Mouse (Mus musculus) gastrocnemius, postnatal 25 days (tissue): Measurements from ENCODE around the gene Klhl41. TPM values are rescaled to one million over a fixed set of nuclear protein-coding genes. Genes with fewer than 3 reads are reported as not detected.

ENCODE experiments used
- DNase-seq: peaks from one replicate; pipeline ENCODE4 v3.0.0; 2022
- total RNA-seq, 2 experiments: library from RNA; stranded (reverse); gene quantifications; 1 replicate in 1 of 2; 2 replicates in 1 of 2; pipeline ENCODE4 v1.2.3; 2021

Klhl41 gene
- total RNA-seq, 2 experiments from 2014 or later: 488 to 676 TPM

DNA sequence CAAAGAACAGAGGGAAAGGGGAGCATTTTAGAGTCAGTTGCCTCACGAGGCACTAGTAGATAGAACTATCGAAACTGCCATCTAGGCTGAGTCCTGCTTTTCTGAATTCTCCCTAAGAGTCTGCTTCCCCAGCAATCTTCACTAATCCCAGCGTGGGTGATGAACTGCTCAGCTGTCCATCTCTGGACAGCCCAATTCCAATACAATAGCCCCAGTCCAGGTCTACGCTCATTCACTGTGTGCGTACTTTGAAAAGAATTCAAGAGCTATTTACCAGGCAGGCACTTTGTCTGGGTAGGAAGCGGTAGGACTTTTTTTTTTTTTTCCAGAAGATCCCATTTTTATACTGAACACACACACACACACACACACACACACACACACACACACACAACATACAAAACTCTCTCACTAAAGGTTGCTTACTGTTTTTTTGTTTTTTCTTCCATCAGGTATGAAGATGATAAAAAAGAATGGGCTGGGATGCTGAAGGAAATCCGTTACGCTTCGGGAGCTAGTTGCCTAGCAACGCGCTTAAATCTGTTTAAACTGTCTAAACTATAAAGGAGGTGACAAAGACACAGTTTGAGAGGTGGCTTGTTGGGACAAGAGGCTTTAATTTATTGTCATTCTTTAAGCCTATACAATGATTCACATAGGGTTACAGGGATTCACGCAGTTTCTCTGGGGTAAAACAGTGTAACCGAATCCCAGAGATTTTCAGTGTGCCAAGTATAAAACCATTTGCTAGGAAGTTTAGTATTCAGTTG lies 13.3 kb downstream of the Klhl41 start:
- DNase-seq: no peak

DNA sequence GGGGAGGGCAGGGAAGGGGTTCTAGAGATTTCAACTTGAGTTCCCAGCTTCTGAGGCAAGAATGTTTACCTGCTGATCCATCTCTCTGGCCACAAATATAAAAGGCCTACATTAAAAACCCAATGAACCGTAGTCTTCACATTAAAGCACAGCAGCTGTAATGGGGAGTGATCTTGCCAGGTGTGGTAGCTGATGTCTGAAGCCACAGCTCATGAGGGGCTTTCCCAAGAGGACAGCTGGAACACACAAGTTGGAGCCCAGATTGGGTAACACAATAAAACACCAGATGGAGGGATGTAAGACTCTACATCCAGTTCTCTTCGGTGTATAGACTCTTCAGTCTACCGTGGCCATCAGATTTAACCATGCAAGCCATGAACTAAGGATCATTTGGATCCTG lies 14.6 kb downstream of the Klhl41 start:
- DNase-seq: no peak

DNA sequence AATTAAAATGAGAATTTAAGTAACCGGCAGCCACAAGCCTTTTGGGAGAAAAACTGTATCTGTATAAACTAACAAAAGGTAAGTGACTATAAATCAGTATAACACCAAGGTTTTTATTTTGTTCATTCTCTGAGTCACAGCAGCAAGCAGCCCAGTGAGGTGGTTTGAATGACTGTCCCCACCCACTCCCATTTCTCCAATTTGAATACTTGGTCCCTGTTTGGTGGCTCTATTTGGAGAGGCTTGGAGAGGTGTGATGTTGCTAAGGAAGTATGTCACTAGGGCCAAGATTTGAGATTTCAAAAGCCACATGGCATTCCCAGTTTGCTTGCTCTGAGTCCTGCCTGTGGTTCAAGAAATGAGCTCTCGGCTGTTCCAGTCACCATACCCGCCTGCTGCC lies 20.3 kb downstream of the Klhl41 start:
- no peak for DNase-seq

DNA sequence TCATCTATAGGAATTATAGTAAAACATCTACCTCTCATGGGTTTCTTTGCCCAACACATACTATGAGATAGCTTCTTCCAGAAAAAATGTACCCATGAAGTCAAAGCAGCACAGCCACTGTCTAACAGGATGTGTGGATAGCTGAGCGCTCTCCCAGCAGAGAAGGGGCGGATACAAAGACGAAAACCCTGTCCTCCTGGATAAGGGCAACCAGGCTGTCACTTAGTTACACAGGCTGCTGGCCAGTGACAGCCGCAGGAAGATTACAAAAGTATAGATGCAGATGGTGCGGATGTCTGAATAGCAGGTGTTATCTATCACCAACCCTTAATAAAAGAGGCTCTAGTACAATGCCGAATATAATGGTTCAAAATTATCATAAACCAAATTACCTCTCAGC lies 20.9 kb downstream of the Klhl41 start:
- DNase-seq: no peak

DNA sequence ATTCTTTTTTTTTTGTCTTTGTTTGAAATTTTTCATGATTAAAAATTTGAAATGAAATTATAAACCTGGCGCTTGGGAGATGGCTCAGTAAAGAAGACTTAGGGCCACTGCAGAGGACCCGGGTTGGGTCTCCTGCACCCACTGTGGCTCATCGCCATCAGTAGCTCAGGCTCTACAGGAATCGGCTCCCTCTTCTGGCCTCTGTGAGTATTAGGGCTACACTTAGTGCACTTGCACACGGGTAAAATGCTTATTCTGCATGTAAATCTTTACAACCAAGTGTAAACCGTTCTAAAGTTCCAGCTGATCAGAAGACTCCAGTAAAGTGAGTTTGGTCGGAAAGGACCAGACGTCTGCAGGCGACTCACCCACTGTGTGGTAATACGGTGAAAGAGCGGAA lies 23.6 kb downstream of the Klhl41 start:
- DNase-seq: no peak

DNA sequence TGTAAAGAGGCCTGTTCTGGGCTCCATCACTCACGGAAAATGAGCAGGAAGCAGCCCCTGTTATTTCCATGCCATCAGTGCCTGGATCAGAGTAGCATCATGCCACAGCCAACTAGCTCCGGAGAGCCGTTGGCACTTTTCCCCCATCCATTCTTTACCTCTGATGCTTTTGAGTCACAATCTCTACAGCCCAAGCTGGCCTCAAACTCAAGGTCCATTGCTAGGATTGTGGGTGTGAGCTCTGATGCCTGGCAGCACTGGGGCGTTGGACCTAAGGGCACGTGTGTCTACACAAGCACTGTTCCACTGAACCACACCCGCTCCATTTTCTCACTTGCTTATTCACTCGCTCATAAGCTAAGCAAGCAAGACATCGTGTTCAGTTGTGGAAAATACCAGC lies 30.5 kb downstream of the Klhl41 start:
- no peak for DNase-seq

DNA sequence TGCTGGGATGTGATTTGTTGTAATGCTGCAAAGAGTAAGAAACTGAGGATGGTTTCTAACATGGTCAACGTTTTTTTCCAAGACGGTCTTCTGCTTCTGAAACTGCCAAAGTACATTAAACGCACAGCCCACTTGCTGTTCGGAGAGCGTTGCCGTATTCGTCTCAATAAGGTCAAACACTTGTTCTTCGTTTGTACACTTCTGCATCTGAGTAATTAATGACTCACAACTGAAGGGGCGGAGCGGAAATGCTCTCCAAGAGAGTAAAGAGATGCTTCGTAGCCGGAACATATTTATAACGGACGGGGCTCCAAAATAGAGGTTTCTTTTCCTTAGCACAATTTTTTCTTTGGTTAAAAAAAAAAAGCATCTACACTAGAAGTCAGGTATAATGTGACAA lies 42.3 kb downstream of the Klhl41 start:
- no peak for DNase-seq

DNA sequence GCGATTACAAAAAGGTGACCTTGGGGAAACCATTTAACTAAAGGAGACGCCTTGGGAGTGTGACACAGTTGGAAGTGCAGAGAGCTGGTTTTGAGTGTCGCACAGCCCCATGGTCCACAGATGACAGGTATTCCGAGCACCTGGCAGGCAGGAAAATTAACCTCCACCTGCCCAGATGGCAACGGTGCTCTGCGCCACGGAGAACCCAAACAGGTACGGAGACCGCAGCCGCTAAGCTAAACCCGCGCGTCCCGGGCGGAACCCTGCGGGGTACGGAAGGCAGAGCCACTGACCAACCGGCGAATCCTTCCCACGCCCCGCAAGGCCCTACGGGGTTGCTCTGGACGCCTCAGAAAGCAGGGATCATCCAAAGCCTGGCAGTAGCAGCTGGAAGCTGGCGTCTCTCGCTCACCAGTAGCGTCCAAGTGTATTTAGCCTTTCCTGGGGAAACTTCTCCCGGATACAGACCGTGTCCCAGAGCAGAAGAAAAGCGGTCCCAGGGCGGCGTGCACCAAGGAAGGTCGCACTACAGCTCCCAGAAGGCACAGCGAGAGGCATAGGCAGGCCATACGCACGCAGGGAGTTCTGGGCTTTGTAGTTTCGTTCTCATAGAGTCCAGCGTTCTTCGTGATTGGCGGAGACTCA lies 43.2 kb downstream of the Klhl41 start, which contains the start of gene Fastkd1:
Gene Fastkd1, minus strand, starts transcription at position 536 of the 645 bp plus-strand sequence.
- DNase-seq: peak; percentile 85

DNA sequence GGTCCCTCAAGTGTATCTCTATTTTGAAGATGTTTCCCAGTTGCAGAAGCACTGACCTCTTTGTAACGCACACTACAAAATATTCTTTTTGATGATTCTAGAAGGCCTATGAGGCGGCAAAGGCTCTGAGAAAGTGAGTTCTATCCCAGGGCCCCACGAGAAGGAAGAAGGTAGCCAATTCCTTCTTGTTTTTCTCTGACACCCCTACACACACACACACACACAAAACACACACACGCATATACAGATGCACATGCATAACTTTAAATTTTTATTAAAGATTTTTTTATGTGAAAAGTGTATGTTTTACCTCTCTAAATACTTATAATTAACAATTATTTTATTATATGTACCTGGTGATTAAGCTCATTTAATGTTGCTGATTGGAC lies 43.7 kb downstream of the Klhl41 start:
- no peak for DNase-seq

DNA sequence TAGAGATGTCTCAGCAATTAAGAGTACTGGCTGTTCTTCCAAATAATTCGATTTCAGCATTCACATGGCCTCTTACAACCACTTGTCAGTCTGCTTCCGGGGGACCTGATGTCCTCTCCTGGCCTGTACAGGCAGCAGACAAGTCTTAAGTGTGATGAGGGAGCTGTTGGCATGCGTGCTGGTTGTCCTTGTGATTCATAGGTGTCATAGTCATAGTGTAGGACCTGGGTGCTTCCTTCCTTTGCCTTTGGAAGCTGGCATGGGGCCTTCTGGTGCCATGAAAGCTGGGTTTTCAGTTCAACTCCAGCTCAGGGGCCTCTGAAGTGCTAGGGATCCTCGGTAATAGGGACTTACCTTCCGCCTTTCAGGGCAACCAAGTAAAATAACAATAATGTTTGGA lies 44.2 kb downstream of the Klhl41 start:
- no peak for DNase-seq

DNA sequence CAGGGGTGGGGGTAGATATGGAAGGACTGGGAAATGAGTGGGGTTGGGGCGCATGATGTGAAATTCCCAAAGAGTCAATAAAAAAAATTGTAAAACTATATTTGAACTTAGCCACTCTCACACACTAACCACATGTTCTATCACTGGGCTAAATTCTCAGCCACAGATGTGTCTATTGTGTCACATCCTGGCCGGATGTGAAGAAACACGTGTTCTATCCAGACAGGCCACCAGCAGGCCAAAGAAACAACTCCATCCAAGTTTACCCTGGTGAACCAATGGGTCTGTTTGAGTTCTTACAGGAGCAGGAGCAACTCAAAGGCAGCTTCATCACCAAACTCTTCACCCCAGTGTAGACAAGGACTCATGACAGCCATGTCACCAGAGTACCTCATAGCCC lies 46.6 kb downstream of the Klhl41 start:
- DNase-seq: no peak

DNA sequence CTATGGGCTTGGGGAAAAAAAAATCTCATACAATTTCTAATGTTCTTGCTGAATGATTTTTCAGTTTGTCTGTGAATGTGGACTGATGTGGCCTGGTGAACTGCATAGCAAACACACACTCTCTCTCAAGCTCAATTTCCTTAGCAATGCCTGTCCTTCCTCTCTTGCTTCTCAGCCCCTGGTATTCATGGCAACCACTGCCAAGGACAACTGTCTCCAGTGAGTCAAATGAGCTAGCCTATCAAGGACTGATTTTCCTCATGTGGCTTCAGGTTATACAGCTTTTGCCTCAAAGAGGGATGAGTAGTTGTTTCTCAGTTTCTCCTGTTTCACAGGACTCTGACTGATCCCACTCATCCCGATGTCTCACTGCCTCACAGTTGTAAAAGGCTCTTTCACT lies 49.2 kb downstream of the Klhl41 start:
- DNase-seq: no peak

DNA sequence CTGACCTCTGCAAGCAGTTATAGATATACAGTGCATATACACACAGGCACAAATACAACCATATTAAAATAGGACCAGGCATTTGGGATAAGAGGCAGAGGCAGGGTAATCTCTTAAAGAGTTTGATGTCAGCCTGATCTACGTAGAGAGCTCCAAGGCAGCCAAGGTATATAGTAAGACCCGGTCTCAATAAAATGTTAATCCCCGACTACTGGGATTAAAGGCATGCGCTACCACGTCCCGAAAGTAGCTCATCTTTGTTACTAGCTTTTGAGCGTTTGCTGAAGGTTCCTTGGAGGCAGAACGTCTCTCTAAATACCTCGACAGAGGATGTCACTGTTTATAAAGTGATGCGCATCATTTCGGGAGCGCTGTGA lies 52.3 kb downstream of the Klhl41 start, which contains the start of gene Ppig:
Gene Ppig, plus strand, starts transcription at position 273 of the 377 bp plus-strand sequence.
- no peak for DNase-seq

DNA sequence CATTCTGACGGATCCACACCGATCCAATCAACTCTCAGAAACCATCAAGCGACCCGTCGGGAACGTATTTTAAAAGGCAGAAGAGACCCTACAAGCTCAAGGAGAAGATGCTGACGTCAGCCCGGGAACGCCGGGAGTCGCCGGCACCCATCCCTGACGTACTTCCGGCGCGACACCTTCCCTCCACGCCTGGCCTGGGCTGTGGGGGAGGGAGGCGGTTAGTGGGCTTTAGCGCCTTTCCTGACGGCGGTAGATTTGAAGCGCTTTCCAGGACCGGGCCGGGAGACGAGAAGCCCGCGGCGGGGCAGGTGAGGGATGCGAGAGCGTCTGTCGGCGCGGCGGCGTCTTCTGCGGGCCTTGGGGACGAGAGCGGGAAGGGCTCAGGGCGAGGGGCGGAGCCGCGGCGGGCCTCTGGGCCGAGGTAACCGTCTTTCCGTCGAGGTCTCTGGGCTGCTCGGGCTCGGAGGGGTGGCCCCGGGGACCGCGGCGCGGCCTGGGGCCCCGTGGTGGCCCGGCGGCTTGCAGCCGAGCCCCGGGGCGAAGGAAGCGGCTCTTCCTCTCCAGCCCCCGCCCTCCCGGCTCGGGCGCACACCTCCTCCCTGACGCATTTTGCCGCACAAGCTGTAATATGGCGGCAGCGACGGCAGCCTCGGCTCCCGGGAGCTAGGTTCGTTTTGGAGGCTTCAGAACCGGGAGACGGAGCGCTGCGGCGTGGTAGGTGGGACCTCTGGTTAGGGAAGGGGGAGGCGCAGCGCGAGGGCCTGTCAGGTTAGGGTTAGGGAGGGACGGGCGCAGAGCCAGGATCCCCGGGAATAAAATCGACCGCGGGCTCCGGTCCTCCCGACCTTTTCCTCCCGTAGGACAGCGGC lies 53.0 kb downstream of the Klhl41 start:
- peak; percentile 85 for DNase-seq

DNA sequence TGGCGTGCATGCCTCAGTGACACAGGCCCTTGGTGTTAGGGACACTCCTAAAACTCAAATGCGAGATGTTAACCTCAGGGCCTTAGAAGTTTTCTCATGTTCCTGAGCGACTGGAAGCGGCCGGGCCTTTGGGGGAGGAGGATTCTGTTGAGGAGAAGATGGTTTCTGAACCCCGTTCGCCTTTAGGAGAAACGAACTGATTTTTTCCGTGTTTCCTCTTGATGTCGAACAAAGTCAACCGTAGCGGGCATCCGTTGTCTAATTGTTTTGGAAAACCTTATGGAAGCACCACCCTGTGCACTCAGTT lies 53.6 kb downstream of the Klhl41 start:
- DNase-seq: no peak

Other genes with a start within 250 kb of the Klhl41 start
- not detected for gene Lrp2, start 84.1 kb upstream of the Klhl41 start, total RNA-seq
- gene Bbs5, start 22.9 kb upstream of the Klhl41 start, total RNA-seq: 1 to 10 TPM; 3.2 to 3.8 TPM
- 10 to 100 TPM; 14.5 to 15.9 TPM for gene Fastkd1, start 43.4 kb downstream of the Klhl41 start, total RNA-seq
- 10 to 100 TPM; 24.8 to 30.7 TPM for gene Ppig, start 52.4 kb downstream of the Klhl41 start, total RNA-seq
- gene Ccdc173, start 119.5 kb downstream of the Klhl41 start, total RNA-seq: under 1 TPM; 0.43 TPM
- gene Phospho2, start 119.5 kb downstream of the Klhl41 start, total RNA-seq: 10 to 100 TPM; 15.1 to 17.3 TPM
- gene Klhl23, start 151.8 kb downstream of the Klhl41 start, total RNA-seq: 10 to 100 TPM; 14.1 to 19.0 TPM
- gene Ssb, start 191.4 kb downstream of the Klhl41 start, total RNA-seq: 10 to 100 TPM; 53.6 to 57.2 TPM
- gene Mettl5, start 215.5 kb downstream of the Klhl41 start, total RNA-seq: 10 to 100 TPM; 16.1 to 17.4 TPM
- 100 to 1,000 TPM; 151 to 165 TPM for gene Ubr3, start 227.1 kb downstream of the Klhl41 start, total RNA-seq